Mouse (Mus musculus) kidney, adult 11 months (tissue): Measurements from ENCODE around the gene Cfap44.

Source experiments
- DNase-seq: peaks from one replicate; pipeline ENCODE4 v3.0.0; 2022

Cfap44 gene

DNA sequence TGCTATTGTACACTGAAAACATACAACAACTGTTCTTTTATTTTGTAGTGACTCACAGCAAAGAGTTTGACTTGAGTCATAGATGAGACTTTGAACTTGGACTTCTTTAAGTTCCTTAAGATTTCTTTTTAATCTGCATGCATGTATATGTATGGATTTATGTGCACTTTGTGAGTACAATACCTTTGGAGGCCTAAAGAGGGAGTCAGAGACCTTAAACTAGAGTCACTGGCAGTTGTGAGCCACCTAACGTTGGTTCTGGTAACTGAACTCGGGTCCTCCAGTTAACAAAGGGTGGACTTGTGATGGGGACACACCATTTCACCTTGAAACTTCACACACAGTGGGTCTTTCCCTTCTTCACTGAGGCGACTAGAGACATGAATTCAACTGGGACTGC lies 103.9 kb downstream of the Cfap44 start:
- no peak for DNase-seq

DNA sequence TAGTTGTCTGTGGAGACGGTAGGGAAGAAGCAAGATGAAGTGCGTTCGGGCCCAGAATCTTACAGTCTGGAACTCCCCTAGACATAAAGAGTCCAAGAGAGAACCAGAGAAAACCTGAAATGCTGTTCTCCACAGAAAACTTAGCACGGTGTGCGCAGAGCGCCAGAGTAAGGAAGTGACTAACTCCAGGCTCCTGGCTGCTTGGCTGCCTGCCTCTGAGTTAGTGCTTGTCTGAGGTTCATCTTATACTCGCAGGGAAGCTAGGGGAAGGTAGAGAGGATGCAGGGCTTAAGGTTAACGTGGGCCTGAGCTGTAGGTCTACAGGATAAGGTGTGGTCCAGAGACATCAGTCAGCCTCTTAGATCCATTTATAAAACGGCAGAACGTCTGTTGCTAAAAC lies 107.2 kb downstream of the Cfap44 start:
- no peak for DNase-seq

DNA sequence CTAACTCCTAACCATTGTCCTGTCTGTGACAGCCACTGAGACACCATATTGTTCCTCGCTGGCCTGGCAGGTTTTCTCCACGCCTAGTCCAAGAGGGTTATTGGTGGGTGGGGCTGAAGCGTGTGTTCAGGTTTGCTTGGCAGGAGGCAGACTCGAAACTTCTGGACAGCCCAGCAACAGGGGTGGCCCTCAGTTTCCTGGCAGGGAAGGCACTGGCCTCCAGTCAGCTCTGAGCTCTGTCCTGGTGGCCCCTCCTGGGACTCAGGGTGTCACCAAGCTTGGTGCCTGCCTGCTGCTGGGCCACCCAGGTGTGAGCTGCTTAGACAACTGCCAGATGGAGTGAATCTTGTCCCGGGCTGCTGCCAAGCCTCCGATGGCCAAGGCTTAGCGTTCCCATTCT lies 107.7 kb downstream of the Cfap44 start:
- no peak for DNase-seq

DNA sequence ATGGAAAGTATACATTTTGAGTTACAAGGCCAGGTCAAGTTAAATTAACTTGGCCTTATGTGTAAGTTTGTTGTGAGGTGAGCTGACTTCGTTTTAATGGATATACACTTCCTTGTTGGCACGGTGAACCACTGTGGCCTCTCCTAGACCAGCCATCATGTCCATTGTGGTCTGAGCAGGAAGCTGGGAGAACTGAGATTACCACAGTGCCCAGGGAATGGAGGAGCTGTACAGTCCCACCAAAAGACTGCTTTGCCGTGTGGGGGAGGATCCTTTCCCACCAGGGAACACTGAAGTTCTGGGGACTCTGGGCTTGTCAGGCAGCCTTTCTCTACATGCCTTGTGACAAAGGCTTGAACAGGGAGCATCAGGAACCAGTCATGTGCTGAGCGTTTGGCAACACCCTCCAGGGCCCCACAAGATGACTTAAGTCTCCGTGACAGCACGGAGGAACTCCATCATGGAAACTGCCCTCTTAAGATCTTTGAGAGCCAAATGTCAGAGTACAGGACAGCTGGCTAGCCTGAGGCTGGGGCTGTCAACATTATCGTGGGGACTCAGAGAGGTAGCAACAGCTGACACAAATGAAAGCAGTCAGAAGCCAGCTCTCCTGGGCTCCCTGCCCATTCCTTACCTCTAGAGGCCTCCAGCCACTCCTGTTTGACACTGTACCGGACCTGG lies 108.4 kb downstream of the Cfap44 start:
- DNase-seq = no peak

DNA sequence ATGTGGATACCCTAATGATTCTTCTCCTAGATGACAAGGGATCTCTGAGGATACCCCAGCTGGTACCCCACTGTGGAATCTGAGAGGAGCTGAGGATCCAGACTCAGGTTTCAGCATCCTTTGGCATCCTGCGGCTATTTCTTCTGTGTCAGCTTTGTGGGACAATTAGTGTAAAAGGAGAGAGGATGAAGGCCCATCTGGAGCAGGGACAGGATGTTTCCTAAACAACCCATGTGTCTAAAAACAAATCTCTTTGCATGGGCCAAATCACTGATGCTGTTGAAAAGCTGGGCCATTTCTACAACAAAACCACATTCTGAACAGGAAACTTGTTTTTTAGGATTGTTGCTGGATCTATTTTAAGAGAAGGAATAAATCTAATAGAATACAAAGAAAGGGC lies 110.6 kb downstream of the Cfap44 start:
- no peak for DNase-seq

DNA sequence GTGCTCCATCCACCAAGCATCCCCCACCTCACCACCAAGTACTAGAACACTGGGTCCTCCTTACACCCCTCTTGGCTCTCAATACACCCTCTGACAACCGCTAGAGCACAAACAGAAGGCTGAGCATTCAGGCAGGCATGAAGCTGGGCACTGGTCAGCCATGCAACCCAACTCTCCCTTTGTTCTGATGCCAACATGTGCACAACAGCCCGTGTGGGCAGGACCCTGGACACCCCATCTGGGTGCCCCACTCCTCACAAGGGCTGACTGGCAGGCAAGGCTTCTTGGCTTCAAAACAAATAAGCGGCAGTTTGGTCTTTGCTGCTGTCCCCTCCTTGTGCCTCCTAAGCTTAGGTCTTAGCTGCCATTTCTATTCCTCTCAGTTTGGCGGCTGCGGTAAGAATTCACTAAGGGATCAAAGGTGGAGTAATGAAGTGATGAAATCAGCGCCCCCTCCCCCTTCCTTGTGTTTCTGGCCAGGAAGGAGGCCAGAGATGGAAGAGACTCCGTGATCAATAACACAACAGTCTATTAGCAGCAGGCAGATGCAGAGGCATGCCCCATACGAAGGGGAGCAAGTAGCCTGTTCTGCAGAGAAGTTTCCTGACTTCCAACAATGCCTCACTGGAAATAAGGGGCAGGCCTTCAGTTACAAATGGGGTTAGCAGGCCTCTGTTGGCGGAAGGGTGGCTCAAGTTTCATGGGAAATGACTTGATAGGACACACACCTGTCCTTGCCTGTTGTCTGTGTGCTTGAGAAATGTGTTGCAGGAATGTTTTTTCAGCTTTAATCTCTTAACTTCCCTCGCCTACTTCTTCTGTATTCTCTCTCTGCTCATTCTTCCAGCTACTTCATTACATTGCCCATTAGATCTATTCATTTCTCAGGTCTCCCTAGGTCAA lies 112.7 kb downstream of the Cfap44 start:
- no peak for DNase-seq

DNA sequence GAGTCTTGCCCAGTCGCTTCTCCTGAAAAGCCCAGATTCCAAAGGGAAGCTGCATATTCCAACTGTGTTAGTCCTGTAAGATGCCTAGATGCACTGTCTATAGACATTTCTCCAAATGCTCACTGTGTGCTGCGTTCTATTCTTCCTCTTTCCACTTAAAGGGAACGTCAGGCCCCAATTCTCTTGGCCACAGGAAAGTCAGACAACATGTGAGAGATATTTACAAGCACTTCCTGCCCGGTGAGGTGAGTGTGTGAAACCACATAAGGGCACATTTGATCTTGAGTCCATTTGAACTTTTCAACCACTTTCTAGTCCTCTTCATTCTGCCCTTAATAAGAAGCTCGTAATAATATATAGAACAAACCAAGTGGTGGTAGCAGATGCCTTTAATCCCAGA lies 113.4 kb downstream of the Cfap44 start:
- DNase-seq = no peak

DNA sequence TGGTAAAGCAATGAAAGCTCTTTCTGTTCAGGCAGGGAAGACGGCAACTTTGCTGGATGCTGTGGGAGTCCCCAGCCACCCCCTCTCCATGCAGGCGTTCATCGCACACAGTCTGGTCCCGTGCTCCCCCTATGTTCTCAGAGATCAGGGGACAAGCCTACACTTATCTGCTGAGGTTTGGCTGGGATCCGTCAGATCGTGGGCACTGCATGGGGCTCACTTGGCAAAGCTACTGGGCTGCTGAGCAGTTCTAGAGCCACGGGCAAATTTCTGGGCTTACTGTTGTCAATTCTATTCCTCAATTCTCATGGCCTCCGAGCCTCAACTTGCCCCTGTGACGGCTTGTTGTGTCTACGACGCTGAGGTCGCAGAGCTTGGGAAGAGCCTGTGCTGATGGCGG lies 114.2 kb downstream of the Cfap44 start:
- no peak for DNase-seq

DNA sequence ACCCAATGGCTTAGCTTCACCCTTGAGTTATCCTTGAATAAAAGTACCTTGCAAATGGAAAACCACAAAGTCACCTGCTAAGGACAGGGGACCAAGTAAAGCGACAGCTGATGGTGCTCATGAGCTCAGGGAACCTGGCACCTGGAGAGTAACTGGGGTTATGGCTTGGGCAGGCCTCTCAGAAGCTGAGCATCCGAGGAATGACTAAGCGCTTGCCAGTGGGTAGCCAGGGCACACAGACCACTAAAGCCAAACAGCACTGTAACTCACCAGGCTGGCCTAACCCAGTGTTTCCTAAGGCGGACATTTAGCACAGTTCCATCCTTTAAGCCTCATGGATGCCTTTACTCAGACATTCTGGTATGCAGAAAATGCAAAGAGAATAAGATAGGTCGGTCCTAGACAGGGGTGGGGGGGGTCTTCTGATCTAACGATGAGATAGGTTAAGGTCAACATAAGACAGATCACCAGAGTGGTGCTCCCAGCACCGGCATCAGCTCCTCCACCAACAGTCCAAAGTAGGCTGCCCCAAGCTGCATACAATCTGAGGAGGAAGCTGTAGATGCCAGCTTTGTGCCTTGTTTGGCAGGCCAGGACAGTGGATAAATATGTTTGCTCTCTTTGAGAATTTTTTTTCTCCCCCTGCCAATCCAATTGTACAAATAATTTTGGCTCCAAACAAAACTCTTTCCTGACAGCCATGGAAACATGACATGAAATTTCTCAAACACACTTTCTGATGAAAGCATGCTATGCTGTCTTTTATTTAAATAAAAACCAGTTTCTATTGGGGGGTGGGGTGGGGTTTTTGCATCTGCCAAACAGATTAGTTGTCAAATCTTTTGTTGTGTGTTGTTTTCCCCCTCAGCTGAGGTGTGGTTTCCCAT lies 115.1 kb downstream of the Cfap44 start:
- no peak for DNase-seq

DNA sequence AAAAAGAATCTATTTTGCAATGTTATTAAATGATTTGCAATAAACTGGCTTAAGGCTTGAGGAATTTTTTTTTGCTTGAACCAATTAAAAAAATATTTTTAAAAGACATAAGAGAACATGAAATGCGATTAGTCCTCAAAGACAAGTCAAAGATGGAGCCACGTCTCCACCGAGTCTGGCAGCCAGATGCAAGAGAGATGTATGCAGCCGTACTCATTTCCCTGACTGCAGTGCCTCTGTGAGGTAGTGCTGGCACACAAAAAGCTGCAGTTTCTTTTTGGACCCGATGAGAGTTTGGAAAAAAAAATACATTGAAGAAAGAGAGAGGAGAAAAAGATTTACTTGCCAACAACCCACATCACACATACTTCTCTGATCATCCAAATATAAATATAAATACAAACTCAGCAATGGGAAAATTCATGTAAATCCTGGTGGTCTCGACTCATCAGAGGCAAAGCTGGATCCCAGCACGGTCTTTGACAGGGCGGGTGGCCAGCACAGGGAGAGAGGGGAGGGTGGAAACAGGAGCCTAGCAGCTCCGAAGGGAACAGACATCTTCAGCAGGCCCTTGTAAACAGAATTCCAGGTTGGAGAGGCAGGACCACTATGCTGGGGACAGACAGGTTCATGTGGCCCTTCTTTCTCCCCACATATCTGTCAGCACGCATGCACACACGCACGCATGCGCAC lies 116.1 kb downstream of the Cfap44 start:
- DNase-seq = no peak

DNA sequence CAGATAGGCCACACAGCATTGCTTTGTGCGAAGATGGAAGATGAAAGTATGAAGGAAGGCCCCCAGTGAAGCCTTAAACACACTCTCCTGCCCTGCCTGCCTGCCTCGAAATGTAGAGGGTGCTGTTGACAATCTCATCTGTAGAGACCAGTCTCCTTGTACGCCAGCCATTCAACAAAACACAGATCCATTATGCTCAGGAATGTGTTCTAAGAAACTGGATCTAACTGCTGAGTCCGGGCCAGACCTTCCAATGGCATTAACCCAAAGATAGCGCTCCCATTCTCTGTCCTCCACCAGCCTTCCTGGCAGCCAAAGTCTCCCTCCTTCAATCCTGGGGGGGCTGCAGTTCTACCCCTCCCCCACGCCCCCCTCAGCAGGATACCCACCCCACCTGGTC lies 121.9 kb downstream of the Cfap44 start:
- DNase-seq = no peak

DNA sequence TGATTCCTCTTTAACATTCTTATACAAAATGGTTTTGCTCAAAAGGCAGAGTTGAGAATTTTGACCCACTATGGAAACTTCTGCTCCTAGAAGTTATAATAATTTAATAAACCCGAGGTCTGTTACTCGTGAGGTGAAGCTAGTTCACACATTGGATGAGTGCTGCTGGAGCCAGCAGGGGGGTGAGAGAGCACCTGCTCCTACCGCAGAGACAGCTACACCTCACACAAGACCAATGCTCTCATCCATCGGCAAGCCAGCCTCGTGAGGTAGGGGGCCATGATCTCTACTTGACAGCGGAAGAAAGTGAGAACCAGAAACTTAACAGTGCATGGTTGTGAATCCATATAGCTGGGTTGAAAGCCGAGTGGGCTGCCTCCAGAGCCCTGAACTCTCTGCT lies 129.0 kb downstream of the Cfap44 start:
- no peak for DNase-seq

DNA sequence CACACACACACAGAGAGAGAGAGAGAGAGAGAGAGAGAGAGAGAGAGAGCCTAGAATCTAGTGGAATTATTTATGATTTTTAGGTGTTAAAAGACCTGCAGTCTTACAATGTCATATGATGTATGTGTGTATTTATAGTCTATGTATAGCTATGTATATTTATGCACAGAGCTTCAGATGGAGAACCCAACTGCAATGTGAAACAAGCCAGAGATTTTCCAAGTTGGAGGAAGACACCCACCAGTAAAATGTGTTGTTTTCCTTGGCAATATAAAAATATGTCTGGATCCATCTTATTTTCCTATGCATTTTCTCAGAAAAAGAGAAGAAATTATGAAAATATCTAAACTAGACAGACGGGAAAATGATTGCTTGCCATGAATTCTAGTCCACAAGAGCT lies 131.4 kb downstream of the Cfap44 start:
- DNase-seq = no peak

DNA sequence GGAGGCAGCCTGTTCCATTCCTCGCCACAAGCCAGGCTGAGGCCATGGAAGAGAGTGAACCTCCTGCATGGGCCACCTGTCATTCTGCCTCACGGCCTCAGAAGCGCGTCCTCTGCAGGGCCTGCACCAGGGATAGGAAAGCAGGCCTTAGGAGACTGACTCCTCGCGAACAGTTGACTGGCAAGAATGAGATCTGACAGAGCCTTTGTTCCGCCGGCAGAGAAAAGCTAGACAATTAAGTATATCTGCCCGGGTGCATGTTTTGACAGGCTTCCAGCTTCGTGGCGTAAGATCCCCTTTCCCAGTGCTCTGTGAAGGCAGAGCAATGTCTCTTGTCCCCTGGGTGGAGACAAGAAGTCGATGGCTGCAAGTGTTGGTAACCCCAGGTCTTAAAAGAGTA lies 132.1 kb downstream of the Cfap44 start:
- no peak for DNase-seq

DNA sequence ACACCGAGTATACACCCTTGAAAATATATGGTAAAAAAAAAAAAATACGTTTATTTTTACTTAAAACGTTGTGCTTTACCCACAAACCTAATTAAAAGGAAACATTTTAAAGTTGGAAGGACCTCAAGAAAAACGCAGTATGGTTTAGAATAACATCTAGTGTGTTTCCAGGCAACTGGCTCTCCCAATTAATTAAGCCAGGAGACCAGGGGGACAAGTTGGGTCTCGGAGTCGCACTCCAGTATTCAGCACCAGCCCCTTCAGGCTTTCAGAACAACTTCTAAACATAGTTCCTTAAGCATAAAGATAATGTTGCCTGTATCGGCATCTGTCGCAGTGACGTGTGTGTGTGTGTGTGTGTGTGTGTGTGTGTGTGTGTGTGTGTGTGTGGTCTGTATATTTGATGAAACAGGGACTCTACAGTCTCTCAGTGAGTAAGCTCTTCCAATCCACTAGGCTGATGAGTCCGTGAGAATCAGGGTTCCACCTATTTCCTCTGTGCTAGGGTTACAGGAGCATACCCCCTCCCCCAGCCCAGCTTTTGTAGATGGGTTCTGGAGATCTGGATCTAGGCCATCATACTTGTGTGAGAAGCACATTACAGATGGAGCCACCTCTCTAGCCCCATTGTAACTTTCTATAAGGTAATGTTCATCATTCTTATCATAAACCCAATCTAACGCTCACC lies 132.8 kb downstream of the Cfap44 start:
- DNase-seq = no peak

DNA sequence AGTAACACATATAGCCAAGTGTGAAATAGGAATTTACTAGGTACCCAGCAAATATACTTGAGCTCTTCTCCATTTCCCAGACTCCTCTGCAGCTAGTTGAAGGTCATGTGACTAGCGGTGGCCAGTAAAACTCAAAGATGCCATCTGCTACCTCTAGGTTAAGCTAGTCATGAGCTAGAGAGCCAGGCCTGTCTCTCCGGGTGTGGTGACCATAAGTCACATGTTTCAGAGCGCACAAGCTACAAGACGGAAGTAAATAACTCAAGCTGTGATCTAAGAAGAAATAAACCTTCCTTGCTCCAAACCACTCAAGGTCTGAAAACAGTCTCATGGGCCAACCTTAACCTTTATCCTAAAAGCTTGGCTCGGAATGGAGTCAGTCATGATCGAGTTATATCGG lies 134.4 kb downstream of the Cfap44 start:
- DNase-seq = no peak

DNA sequence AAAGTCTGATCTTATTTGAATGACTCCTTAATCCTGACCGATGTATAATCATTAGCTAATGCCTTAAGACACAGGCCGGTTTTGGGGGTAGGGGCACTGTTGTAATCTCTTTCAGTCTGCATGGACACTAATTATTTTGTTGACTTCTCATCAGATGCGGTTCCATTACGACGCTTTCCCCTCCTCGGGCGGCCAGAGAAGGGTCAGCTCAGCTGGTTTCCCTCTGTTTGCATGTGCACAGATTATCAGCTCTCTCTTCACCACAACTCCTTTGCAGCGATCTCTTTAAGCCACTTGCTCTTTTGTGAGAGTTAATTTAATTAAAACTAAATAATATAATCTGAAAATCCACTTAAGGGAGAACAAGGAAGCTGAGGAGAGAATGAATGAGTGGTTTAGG lies 135.1 kb downstream of the Cfap44 start:
- DNase-seq = no peak

DNA sequence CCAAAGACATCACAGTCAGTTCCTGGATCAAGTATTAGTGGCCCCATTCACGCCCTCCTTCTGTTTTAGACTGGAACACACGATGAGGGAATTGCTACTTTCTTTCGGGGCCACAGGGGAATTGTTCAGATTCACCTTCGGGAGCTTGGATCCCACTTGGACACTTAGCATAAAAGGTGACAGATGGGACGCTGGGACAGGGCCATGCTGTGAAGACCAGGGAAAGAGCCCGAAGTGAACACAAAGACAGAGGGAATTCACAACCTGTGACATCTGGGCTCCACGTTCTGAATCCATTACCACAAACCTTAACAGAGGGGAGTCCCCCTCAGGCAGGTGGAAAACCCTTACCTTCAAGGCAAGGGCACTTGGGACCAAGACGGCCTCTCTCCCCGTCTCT lies 135.6 kb downstream of the Cfap44 start:
- no peak for DNase-seq

DNA sequence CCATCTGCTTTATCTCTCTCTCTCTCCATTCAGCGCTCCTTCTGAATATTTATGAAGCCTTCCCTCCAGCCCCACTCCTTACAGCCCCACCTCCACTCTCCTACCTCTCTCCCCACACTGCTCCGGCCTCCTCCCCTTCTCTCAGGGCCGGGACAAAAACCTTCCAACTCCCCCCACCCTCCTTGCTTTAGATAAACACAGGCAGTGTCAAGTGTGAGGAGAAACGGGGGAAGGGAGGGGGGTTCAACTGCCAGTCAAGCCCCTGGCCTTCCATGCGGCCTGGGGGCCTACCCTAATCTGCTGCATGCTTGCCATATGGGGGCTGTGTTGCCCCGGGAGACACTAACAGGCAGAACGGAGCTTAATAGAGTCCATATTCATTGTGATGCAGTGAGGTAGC lies 136.2 kb downstream of the Cfap44 start:
- DNase-seq = no peak

DNA sequence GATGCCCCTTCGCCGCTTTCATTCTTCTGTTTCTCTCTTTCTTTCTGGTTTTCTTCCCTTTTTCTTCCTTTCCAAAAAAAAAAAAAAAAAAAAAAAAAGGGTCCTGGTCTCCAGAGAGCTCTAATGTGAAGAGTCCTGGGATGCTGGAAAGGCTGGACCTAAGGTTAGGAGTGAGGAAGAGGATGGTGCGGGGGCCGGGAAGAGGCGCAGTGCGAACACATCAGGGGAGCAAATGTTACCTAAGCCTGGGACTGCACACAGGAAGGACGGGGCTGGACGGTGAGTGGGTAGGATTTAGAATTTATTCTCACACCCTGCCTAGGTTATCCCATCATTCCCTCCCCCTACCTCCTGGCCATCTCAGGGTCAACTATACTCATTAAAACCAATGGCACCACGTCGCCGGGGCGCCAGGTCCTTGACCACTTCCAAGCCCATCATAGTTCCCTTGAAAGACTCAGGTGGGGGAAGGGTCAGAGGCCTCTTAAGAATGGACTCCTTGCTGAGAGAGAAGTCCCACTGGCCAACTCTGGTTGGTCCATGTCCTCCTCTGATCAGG lies 136.7 kb downstream of the Cfap44 start:
- no peak for DNase-seq
